Mouse (Mus musculus): ENCODE results near the gene Ifrd2.
A peak's percentile ranks its signal among the peaks of the same experiment; 100 is the strongest.

The Ifrd2 gene

GRCm38 (mm10) chr9:107599433-107599832 lies 12.0 kb downstream of the Ifrd2 start:
- DNase-seq (ENCODE audit: low spot score), result no peak

- DNase-seq (ENCODE audit: low spot score), result no peak
Measured at GRCm38 (mm10) chr9:107599842-107600241, 12.4 kb downstream of the Ifrd2 start.

- no peak for DNase-seq (ENCODE audit: low spot score)
Measured at GRCm38 (mm10) chr9:107600745-107601144, 13.3 kb downstream of the Ifrd2 start.

GRCm38 (mm10) chr9:107601275-107601674 lies 13.8 kb downstream of the Ifrd2 start:
- no peak for DNase-seq (ENCODE audit: low spot score)

GRCm38 (mm10) chr9:107602068-107602648 lies 14.7 kb downstream of the Ifrd2 start:
- DNase-seq (ENCODE audit: low spot score), result peak; percentile 95

GRCm38 (mm10) chr9:107603251-107603650 lies 15.8 kb downstream of the Ifrd2 start:
- no peak for DNase-seq (ENCODE audit: low spot score)

GRCm38 (mm10) chr9:107605041-107605661 lies 17.7 kb downstream of the Ifrd2 start:
- DNase-seq (ENCODE audit: low spot score), result no peak

GRCm38 (mm10) chr9:107606591-107606990 lies 19.1 kb downstream of the Ifrd2 start:
- DNase-seq (ENCODE audit: low spot score), result no peak

GRCm38 (mm10) chr9:107607036-107607435 lies 19.6 kb downstream of the Ifrd2 start:
- no peak for DNase-seq (ENCODE audit: low spot score)

- no peak for DNase-seq (ENCODE audit: low spot score)
Measured at GRCm38 (mm10) chr9:107607653-107608245, 20.3 kb downstream of the Ifrd2 start.

- DNase-seq (ENCODE audit: low spot score), result no peak
Measured at GRCm38 (mm10) chr9:107608741-107609432, 21.4 kb downstream of the Ifrd2 start, which contains the start of gene Sema3b. Sema3b (minus strand) TSS chr9:107609229.

GRCm38 (mm10) chr9:107609433-107609830 lies 22.0 kb downstream of the Ifrd2 start:
- DNase-seq (ENCODE audit: low spot score), result no peak

- no peak for DNase-seq (ENCODE audit: low spot score)
Measured at GRCm38 (mm10) chr9:107611456-107612190, 24.2 kb downstream of the Ifrd2 start.

- peak; percentile 97 for DNase-seq (ENCODE audit: low spot score)
Measured at GRCm38 (mm10) chr9:107612191-107612944, 24.9 kb downstream of the Ifrd2 start.

GRCm38 (mm10) chr9:107612945-107613569 lies 25.6 kb downstream of the Ifrd2 start:
- peak; percentile 68 for DNase-seq (ENCODE audit: low spot score)

GRCm38 (mm10) chr9:107615035-107615434 lies 27.6 kb downstream of the Ifrd2 start:
- no peak for DNase-seq (ENCODE audit: low spot score)

- no peak for DNase-seq (ENCODE audit: low spot score)
Measured at GRCm38 (mm10) chr9:107617461-107617860, 30.0 kb downstream of the Ifrd2 start.

GRCm38 (mm10) chr9:107618098-107618497 lies 30.7 kb downstream of the Ifrd2 start:
- DNase-seq (ENCODE audit: low spot score), result no peak

GRCm38 (mm10) chr9:107618778-107619545 lies 31.5 kb downstream of the Ifrd2 start:
- DNase-seq (ENCODE audit: low spot score), result no peak

- DNase-seq (ENCODE audit: low spot score), result no peak
Measured at GRCm38 (mm10) chr9:107619546-107619879, 32.1 kb downstream of the Ifrd2 start.
